Mouse (Mus musculus) heart, embryonic 16.5 days (tissue): Measurements from ENCODE around the gene Tamm41. TPM values are rescaled to one million over a fixed set of nuclear protein-coding genes. Genes with fewer than 3 reads are reported as not detected.

Source experiments
- ATAC-seq: fragments of 200-750 bp; cut with Nextera tagmentation; replicated peaks from 2 replicates; pipeline ENCODE4 v1.8.0; 2017; ENCODE audit warnings: moderate number of reproducible peaks; ENCODE audit not compliant: insufficient read depth, low FRiP score; ENCODE audit errors: extremely low read depth
- H3K27ac ChIP-seq: fragments of 300-500 bp; sonication (generic); 2 replicates; pipeline ENCODE4 v1.5.1; 2014; ENCODE audit warnings: mild to moderate bottlenecking, low read length, control low read depth, moderate library complexity
- H3K27me3 ChIP-seq: fragments of 300-500 bp; sonication (generic); 2 replicates; pipeline ENCODE4 v1.6.1; 2014; ENCODE audit warnings: low read length, mixed read lengths; ENCODE audit not compliant: control insufficient read depth, insufficient read depth
- H3K36me3 ChIP-seq: fragments of 300-500 bp; sonication (generic); 2 replicates; pipeline ENCODE4 v1.6.1; 2014; ENCODE audit not compliant: control insufficient read depth, insufficient read depth
- H3K4me1 ChIP-seq: fragments of 300-500 bp; sonication (generic); 2 replicates; pipeline ENCODE4 v1.6.1; 2014; ENCODE audit warnings: low read length, mixed read lengths; ENCODE audit not compliant: control insufficient read depth, insufficient read depth
- H3K4me2 ChIP-seq: fragments of 300-500 bp; sonication (generic); 2 replicates; pipeline ENCODE4 v1.6.1; 2014; ENCODE audit warnings: low read depth, mild to moderate bottlenecking, control low read depth, low read length
- H3K4me3 ChIP-seq: fragments of 300-500 bp; sonication (generic); 2 replicates; pipeline ENCODE4 v1.5.1; 2014; ENCODE audit warnings: mild to moderate bottlenecking, control low read depth, low read length
- H3K9ac ChIP-seq: fragments of 300-500 bp; sonication (generic); 2 replicates; pipeline ENCODE4 v1.6.1; 2014; ENCODE audit warnings: low read length, control low read depth
- H3K9me3 ChIP-seq: fragments of 300-500 bp; sonication (generic); replicated peaks from 2 replicates; pipeline ENCODE4 v1.6.1; 2016; ENCODE audit warnings: low read length; ENCODE audit not compliant: control insufficient read depth
- WGBS: fragments of 180-500 bp; shearing (Covaris S2); extraction: QIAGEN DNeasy Blood & Tissue Kit; methylation state at CpG from one replicate; pipeline ENCODE4 v1.1.7; 2014; 5-methylcytosine and 5-hydroxymethylcytosine counted together
- polyA plus RNA-seq: library from polyadenylated mRNA; unstranded; fragments of >200 nt; fragmentation: Nextera tagmentation; extraction: Ambion mirVana; gene quantifications from 2 replicates; pipeline ENCODE4 v1.2.1, GENCODE M21; 2015

The Tamm41 gene
- polyA plus RNA-seq, 1 experiment from 2014 or later, result 36.5 TPM

GRCm38 (mm10) chr6:115030098-115030497, 7.6 kb downstream of the Tamm41 start:
- Histone ChIP-seq H3K27me3 (no peaks in the 10 kb centered on the region), H3K4me2 (no peak overlapping the region), H3K36me3 (peaks cover 30% of the 10 kb centered on the region), H3K27ac (no peak overlapping the region), H3K9me3 (0 out of 2 replicates have a peak, but pooled peaks cover 2% of the 10 kb centered on the region), H3K4me1 (no peaks in the 10 kb centered on the region), H3K4me3 (no peak overlapping the region), H3K9ac (no peak overlapping the region)
- ATAC-seq, result no peak
- WGBS, result 85% methylated on average over 2 of the region's 2 CpGs

GRCm38 (mm10) chr6:115029248-115029647, 8.4 kb downstream of the Tamm41 start:
- WGBS, result 59% methylated on average over 2 of the region's 2 CpGs
- no peak for ATAC-seq
- Histone ChIP-seq H3K9me3 (0 out of 2 replicates have a peak, but pooled peaks cover 2% of the 10 kb centered on the region), H3K27ac (no peak overlapping the region), H3K9ac (no peak overlapping the region), H3K4me2 (no peak overlapping the region), H3K27me3 (no peaks in the 10 kb centered on the region), H3K36me3 (peaks cover 33% of the 10 kb centered on the region), H3K4me1 (no peaks in the 10 kb centered on the region), H3K4me3 (no peak overlapping the region)

- no peak for ATAC-seq
- WGBS, result 84% methylated on average over 14 of the region's 14 CpGs
- Histone ChIP-seq H3K4me1 (no peaks in the 10 kb centered on the region), H3K9ac (no peak overlapping the region), H3K4me3 (no peak overlapping the region), H3K27me3 (no peaks in the 10 kb centered on the region), H3K9me3 (0 out of 2 replicates have a peak, but pooled peaks cover 2% of the 10 kb centered on the region), H3K27ac (no peak overlapping the region), H3K4me2 (no peak overlapping the region), H3K36me3 (peaks cover 24% of the 10 kb centered on the region)
These were observed 10.1 kb downstream of the Tamm41 start for GRCm38 (mm10) chr6:115027485-115027992.

DNA sequence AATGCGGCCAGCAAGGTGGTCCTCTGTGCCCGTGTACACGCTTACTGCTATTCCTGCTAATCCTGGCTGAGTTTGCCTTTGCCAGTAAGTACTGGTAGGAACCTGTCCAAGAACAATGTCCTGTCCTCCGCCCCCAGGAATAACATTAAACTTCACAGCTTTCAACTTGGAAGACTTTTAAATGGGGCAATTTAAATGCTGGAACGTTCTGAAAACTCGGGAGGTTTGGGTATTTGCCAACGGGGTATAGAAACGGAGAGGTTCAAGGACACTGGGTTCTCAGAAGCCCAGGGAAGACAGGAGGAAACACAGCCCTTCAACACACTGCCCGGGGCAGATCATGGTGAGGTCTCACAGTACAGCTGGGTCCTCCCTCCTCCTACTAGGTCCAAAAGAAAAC, 14.8 kb downstream of the Tamm41 start:
- H3K4me3 ChIP-seq, result no peak overlapping the region
- no peak overlapping the region for H3K9ac ChIP-seq
- peaks cover 17% of the 10 kb centered on the region for H3K36me3 ChIP-seq
- H3K27me3 ChIP-seq, result no peaks in the 10 kb centered on the region
- WGBS, result 90% methylated on average over 9 of the region's 9 CpGs
- no peak overlapping the region for H3K4me2 ChIP-seq
- no peak for ATAC-seq
- H3K4me1 ChIP-seq, result no peaks in the 10 kb centered on the region
- H3K27ac ChIP-seq, result no peak overlapping the region
- no peaks in the 10 kb centered on the region for H3K9me3 ChIP-seq

DNA sequence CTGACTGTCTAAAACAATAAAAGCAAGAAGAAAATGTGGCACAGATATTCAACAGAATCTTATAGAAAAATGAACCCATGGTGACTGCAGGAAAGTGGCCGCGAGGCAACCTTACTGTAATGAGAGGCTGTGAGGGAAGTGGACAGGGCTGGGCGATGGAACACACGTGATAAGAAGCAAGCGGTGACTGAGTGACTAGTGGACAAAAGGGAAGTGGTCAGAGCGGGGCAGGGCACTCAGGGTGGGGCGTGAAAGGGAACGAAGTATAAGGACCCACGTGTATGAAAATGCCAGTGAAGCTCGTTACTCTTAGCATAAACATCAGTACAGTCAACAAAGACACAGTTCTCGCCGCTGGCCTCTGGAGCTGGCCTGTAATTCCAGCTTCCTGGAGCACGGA, 22.2 kb downstream of the Tamm41 start:
- H3K4me1 ChIP-seq, result no peaks in the 10 kb centered on the region
- no peak for ATAC-seq
- peaks cover 8% of the 10 kb centered on the region; the same call in 1 of the 2 replicates for H3K36me3 ChIP-seq
- H3K27me3 ChIP-seq, result no peaks in the 10 kb centered on the region
- H3K4me3 ChIP-seq, result no peak overlapping the region
- no peak overlapping the region for H3K9ac ChIP-seq
- H3K4me2 ChIP-seq, result no peak overlapping the region
- no peaks in the 10 kb centered on the region for H3K9me3 ChIP-seq
- WGBS, result 82% methylated on average over 13 of the region's 13 CpGs
- no peak overlapping the region for H3K27ac ChIP-seq

GRCm38 (mm10) chr6:115013574-115013973, 24.1 kb downstream of the Tamm41 start:
- H3K27me3 ChIP-seq, result no peaks in the 10 kb centered on the region
- H3K27ac ChIP-seq, result no peak overlapping the region
- no peak for ATAC-seq
- no peak overlapping the region for H3K4me2 ChIP-seq
- no peak overlapping the region for H3K4me3 ChIP-seq
- H3K9ac ChIP-seq, result no peak overlapping the region
- 83% methylated on average over 4 of the region's 4 CpGs for WGBS
- peaks cover 5% of the 10 kb centered on the region; the same call in 1 of the 2 replicates for H3K36me3 ChIP-seq
- no peaks in the 10 kb centered on the region for H3K9me3 ChIP-seq
- H3K4me1 ChIP-seq, result no peaks in the 10 kb centered on the region

GRCm38 (mm10) chr6:115011792-115012191, 25.9 kb downstream of the Tamm41 start:
- Histone ChIP-seq H3K4me3 (no peak overlapping the region), H3K27me3 (no peaks in the 10 kb centered on the region), H3K4me2 (no peak overlapping the region), H3K27ac (no peak overlapping the region), H3K9me3 (no peaks in the 10 kb centered on the region), H3K4me1 (peaks cover 8% of the 10 kb centered on the region; the same call in 1 of the 2 replicates), H3K9ac (no peak overlapping the region), H3K36me3 (peaks cover 5% of the 10 kb centered on the region; the same call in 1 of the 2 replicates)
- 85% methylated on average over 8 of the region's 8 CpGs for WGBS
- ATAC-seq, result no peak

DNA sequence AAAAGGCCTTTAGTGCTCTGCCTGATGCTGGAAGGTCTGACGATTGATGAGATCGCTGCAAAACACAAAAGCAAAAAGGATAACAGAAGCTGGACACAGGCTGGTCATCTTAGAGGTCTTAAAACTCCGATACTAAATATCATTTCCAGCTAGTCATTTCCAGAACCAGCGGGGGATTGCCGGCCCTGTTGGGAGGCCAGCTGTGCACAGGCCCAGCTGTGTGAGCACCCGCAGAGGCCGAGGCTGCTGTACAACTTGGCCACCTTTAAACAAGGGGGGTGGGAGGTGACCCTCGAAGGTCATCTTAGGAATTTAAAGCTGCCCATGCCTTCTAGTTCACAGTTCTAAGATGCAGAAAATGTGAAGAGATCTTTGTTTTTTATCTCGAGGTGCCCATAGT, 26.9 kb downstream of the Tamm41 start:
- no peak overlapping the region for H3K27ac ChIP-seq
- no peaks in the 10 kb centered on the region for H3K9me3 ChIP-seq
- peaks cover 5% of the 10 kb centered on the region; the same call in 1 of the 2 replicates for H3K36me3 ChIP-seq
- no peak for ATAC-seq
- H3K27me3 ChIP-seq, result no peaks in the 10 kb centered on the region
- peaks cover 9% of the 10 kb centered on the region; the same call in 1 of the 2 replicates for H3K4me1 ChIP-seq
- H3K4me2 ChIP-seq, result no peak overlapping the region
- no peak overlapping the region for H3K4me3 ChIP-seq
- H3K9ac ChIP-seq, result no peak overlapping the region
- WGBS, result 78% methylated on average over 9 of the region's 9 CpGs

DNA sequence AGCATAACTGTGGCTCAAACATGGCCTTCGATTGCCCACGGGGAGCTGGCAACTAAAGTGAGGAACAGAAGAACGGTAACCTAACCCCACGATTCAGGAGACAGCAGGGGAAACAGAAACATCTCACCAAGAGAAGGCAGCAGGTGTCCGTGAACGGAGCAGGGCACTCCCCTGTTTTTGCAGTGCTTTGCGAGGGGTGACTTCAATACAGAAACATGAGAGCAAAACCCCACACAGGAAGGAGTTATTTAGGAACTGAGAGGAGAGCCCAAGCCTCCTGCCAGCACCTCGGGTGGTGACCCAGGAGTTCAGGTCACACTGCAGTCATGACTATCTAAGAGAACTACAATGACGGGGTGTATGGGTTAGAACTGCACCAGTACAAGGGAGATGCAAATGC, 27.4 kb downstream of the Tamm41 start:
- WGBS, result 85% methylated on average over 9 of the region's 9 CpGs
- no peak overlapping the region for H3K27ac ChIP-seq
- H3K4me2 ChIP-seq, result no peak overlapping the region
- no peak for ATAC-seq
- no peaks in the 10 kb centered on the region for H3K9me3 ChIP-seq
- no peaks in the 10 kb centered on the region for H3K27me3 ChIP-seq
- peaks cover 5% of the 10 kb centered on the region; the same call in 1 of the 2 replicates for H3K36me3 ChIP-seq
- H3K9ac ChIP-seq, result no peak overlapping the region
- no peak overlapping the region for H3K4me3 ChIP-seq
- peaks cover 9% of the 10 kb centered on the region; the same call in 1 of the 2 replicates for H3K4me1 ChIP-seq
